Mouse (Mus musculus) c-Kit-positive CD71-positive TER-119-negative erythroid progenitor cells, embryonic 14.5 days (primary cell): ENCODE results near the gene Olfr77.

Experiments used
- DNase-seq: peaks from one replicate; pipeline ENCODE4 v3.0.0-alpha.2; 2013; ENCODE audit warnings: low read depth

Gene Olfr77

GRCm38 (mm10) chr9:19916565-19916964 lies at the start of gene Olfr77:
Gene Olfr77 (plus strand): TSS chr9:19916865.
- DNase-seq: no peak

GRCm38 (mm10) chr9:19887904-19888303 lies 28.8 kb upstream of the Olfr77 start, which contains the start of gene Olfr862:
Gene Olfr862 (minus strand): TSS chr9:19888004.
- no peak for DNase-seq

- DNase-seq: no peak
Measured at GRCm38 (mm10) chr9:19911170-19911569, 5.5 kb upstream of the Olfr77 start.
